ENCODE assay signal across 8 mouse cellular contexts in genomic region chr6:90422565-90422964, GRCm38 (mm10). TPM values are rescaled to one million over a fixed set of nuclear protein-coding genes. Genes with fewer than 3 reads are reported as not detected.
DNase-seq lines count a peak whose midpoint lies in the region; ATAC-seq and TF ChIP-seq lines count a peak whose summit lies in the region.

No protein-coding gene starts in this region.

- TF ChIP-seq CTCF in lung, adult 2 months (IDR thresholded peaks at IDR 0.05; ENCODE audit: insufficient read depth, low read length) = peak; percentile 86
- TF ChIP-seq CTCF in olfactory bulb, adult 2 months (IDR thresholded peaks at IDR 0.05; ENCODE audit: insufficient read depth, low read depth, low read length) = peak; percentile 61

- H3K27ac ChIP-seq in forebrain, embryonic 16.5 days (ENCODE audit: low read length) = no peak overlapping the region
- H3K27ac ChIP-seq in olfactory bulb, adult 2 months (ENCODE audit: insufficient read depth, low read depth, low read length) = no peak overlapping the region

- no peaks in the 10 kb centered on the region for H3K27me3 ChIP-seq in forebrain, embryonic 16.5 days (replicated peaks; ENCODE audit: control insufficient read depth, insufficient read depth, low read length)

- no peaks in the 10 kb centered on the region for H3K9me3 ChIP-seq in forebrain, embryonic 16.5 days (ENCODE audit: control insufficient read depth, low read length)

- no peaks in the 10 kb centered on the region for H3K36me3 ChIP-seq in forebrain, embryonic 16.5 days (ENCODE audit: control insufficient read depth, insufficient read depth)

- H3K9ac ChIP-seq in forebrain, embryonic 16.5 days (replicated peaks; ENCODE audit: low read depth, low read length) = peak overlapping the region; percentile 40

- peak; percentile 97 for DNase-seq in ES-CJ7 (ENCODE audit: low read depth, low spot score)
- peak; percentile 65 for DNase-seq in cerebellum, adult 11 months
- peak; percentile 69 to 75 for DNase-seq in heart, postnatal 36 days
- peak; percentile 66 to 86 for DNase-seq in layer of hippocampus, adult 18-20 months (ENCODE audit: low spot score in 2 of 2)
- DNase-seq in lung, adult 2 months = peak; percentile 67
- peak; percentile 88 for DNase-seq in thymus, postnatal 0 days (ENCODE audit: low spot score)

- 1% methylated on average over 14 of the region's 14 CpGs for WGBS in forebrain, embryonic 16.5 days
- WGBS in lung, adult 2 months = 11% methylated on average over 14 of the region's 14 CpGs
- 10% methylated on average over 14 of the region's 14 CpGs for WGBS in olfactory bulb, adult 2 months

- intact Hi-C loops in heart, postnatal 36 days (cut with DNase I) = loop anchor here (2.0 to 5.0 kb wide), 2 partner anchors 70 to 744 kb away; no protein-coding TSS in a partner anchor

- H3K4me2 ChIP-seq in forebrain, embryonic 16.5 days (ENCODE audit: low read length) = peak overlapping the region; percentile 44

- TF ChIP-seq POLR2A in lung, adult 2 months (IDR thresholded peaks at IDR 0.05; ENCODE audit: borderline replicate concordance, extremely low read depth, low read depth, low read length) = no peak
- TF ChIP-seq POLR2A in olfactory bulb, adult 2 months (IDR thresholded peaks at IDR 0.05; ENCODE audit: insufficient read depth, low read depth, low read length) = no peak

- peak overlapping the region; percentile 10 for H3K4me3 ChIP-seq in forebrain, embryonic 16.5 days (replicated peaks; ENCODE audit: low read length)
- H3K4me3 ChIP-seq in lung, adult 2 months (replicated peaks; ENCODE audit: extremely low read depth, low read depth, low read length) = no peak overlapping the region
- H3K4me3 ChIP-seq in olfactory bulb, adult 2 months (ENCODE audit: insufficient read depth, low read depth, low read length) = no peak overlapping the region

- peak; percentile 92 for ATAC-seq in forebrain, embryonic 16.5 days

- H3K4me1 ChIP-seq in forebrain, embryonic 16.5 days (replicated peaks; ENCODE audit: control insufficient read depth, insufficient read depth, low read length) = peaks cover 8% of the 10 kb centered on the region; the same call in 1 of the 2 replicates
- peaks cover 4% of the 10 kb centered on the region for H3K4me1 ChIP-seq in lung, adult 2 months (ENCODE audit: control insufficient read depth, insufficient read depth, low read length)
- H3K4me1 ChIP-seq in olfactory bulb, adult 2 months (ENCODE audit: control insufficient read depth, insufficient read depth, low read length) = peaks cover 4% of the 10 kb centered on the region

RNA-seq across cellular contexts. Expression of gene Cfap100, which starts 6.0 kb away (rescaled TPM):
- polyA plus RNA-seq in forebrain, embryonic 16.5 days (2015; fragmentation: Nextera tagmentation; extraction: Ambion mirVana) = 4.4 and 5.4 TPM in 2 replicates
- under 1 TPM in 1 of 2 experiments, not detected in 1; 0.35 TPM for total RNA-seq in heart, postnatal 36 days (2021)
- 10 to 100 TPM; 12.6 to 19.4 TPM for total RNA-seq in layer of hippocampus, adult 18-20 months (2021)
- polyA plus RNA-seq in lung, adult 2 months (2012; rRNA removed) = 5.6 and 8.0 TPM in 2 replicates
- polyA plus RNA-seq in olfactory bulb, adult 2 months (2012; ENCODE audit: insufficient read depth, insufficient read length, low replicate concordance, missing spikeins) = not detected in 2 replicates
- 0.27 and 0.62 TPM in 2 replicates for polyA plus RNA-seq in thymus, postnatal 0 days (2015; fragmentation: Nextera tagmentation; extraction: Ambion mirVana)

RNA-seq across cellular contexts. Expression of gene Klf15, which starts 39.8 kb away (rescaled TPM):
- polyA plus RNA-seq in forebrain, embryonic 16.5 days (2015; fragmentation: Nextera tagmentation; extraction: Ambion mirVana) = 11.6 and 14.3 TPM in 2 replicates
- 10 to 100 TPM; 60.8 to 87.4 TPM for total RNA-seq in heart, postnatal 36 days (2021)
- total RNA-seq in layer of hippocampus, adult 18-20 months (2021) = 10 to 100 TPM; 36.5 to 44.2 TPM
- 55.7 and 145 TPM in 2 replicates for polyA plus RNA-seq in lung, adult 2 months (2012; rRNA removed)
- not detected in 2 replicates for polyA plus RNA-seq in olfactory bulb, adult 2 months (2012; ENCODE audit: insufficient read depth, insufficient read length, low replicate concordance, missing spikeins)
- 10.9 and 13.7 TPM in 2 replicates for polyA plus RNA-seq in thymus, postnatal 0 days (2015; fragmentation: Nextera tagmentation; extraction: Ambion mirVana)

RNA-seq across cellular contexts. Expression of gene Zxdc, which starts 53.3 kb away (rescaled TPM):
- 10.1 and 10.4 TPM in 2 replicates for polyA plus RNA-seq in forebrain, embryonic 16.5 days (2015; fragmentation: Nextera tagmentation; extraction: Ambion mirVana)
- 10 to 100 TPM; 14.4 to 14.6 TPM for total RNA-seq in heart, postnatal 36 days (2021)
- total RNA-seq in layer of hippocampus, adult 18-20 months (2021) = 10 to 100 TPM; 28.4 to 28.5 TPM
- polyA plus RNA-seq in lung, adult 2 months (2012; rRNA removed) = 20.3 and 37.6 TPM in 2 replicates
- polyA plus RNA-seq in olfactory bulb, adult 2 months (2012; ENCODE audit: insufficient read depth, insufficient read length, low replicate concordance, missing spikeins) = not detected in 2 replicates
- 7.2 and 8.1 TPM in 2 replicates for polyA plus RNA-seq in thymus, postnatal 0 days (2015; fragmentation: Nextera tagmentation; extraction: Ambion mirVana)

Comparison
In these comparisons a context has a peak if more than half of its experiments do, and no peak if none do; other contexts are left out.
1. RNA of gene Klf15, which starts 39.8 kb away (polyA plus RNA-seq): 55.7 to 145 TPM in lung, adult 2 months, 11.6 to 14.3 TPM in forebrain, embryonic 16.5 days and 10.9 to 13.7 TPM in thymus, postnatal 0 days; not detected in olfactory bulb, adult 2 months; every median in the first group is over 10 times any median in the second.
2. Peak in every context shown above with its lines, with median percentiles within 50 percentile points of each other: DNase-seq.